Mouse (Mus musculus) cerebral cortex, adult 2 months (tissue): Measurements from ENCODE around the gene Kif1b.

ENCODE experiments used
- WGBS: fragments of 180-500 bp; shearing (Covaris S2); methylation state at CpG from one replicate; pipeline ENCODE4 v1.1.7; 2018; 5-methylcytosine and 5-hydroxymethylcytosine counted together

Gene Kif1b

GRCm38 (mm10) chr4:149171581-149171981 lies 135.9 kb downstream of the Kif1b start:
- WGBS: 49% methylated on average over 5 of the region's 5 CpGs

GRCm38 (mm10) chr4:149170394-149170931 lies 137.0 kb downstream of the Kif1b start:
- 62% methylated on average over 7 of the region's 7 CpGs for WGBS

- WGBS: 74% methylated on average over 8 of the region's 8 CpGs
Observed at GRCm38 (mm10) chr4:149169926-149170325, 137.6 kb downstream of the Kif1b start.

- WGBS: 69% methylated on average over 2 of the region's 2 CpGs
Observed at GRCm38 (mm10) chr4:149168016-149168415, 139.5 kb downstream of the Kif1b start.

- 1% methylated on average over 27 of the region's 27 CpGs for WGBS
Observed at GRCm38 (mm10) chr4:149166957-149167611, 140.4 kb downstream of the Kif1b start.

GRCm38 (mm10) chr4:149166215-149166946 lies 141.1 kb downstream of the Kif1b start, which contains the start of gene Pgd:
Gene Pgd (minus strand): TSS chr4:149166771.
- WGBS: under 1% methylated on average over 59 of the region's 59 CpGs

- 51% methylated on average over 5 of the region's 5 CpGs for WGBS
Observed at GRCm38 (mm10) chr4:149164150-149164549, 143.3 kb downstream of the Kif1b start.

GRCm38 (mm10) chr4:149163196-149163595 lies 144.3 kb downstream of the Kif1b start:
- 64% methylated on average over 1 of the region's 1 CpGs for WGBS

- WGBS: 95% methylated on average over 6 of the region's 6 CpGs
Observed at GRCm38 (mm10) chr4:149161166-149161565, 146.3 kb downstream of the Kif1b start.

GRCm38 (mm10) chr4:149159891-149160290 lies 147.6 kb downstream of the Kif1b start:
- 85% methylated on average over 13 of the region's 13 CpGs for WGBS

GRCm38 (mm10) chr4:149159203-149159602 lies 148.3 kb downstream of the Kif1b start:
- 80% methylated on average over 2 of the region's 2 CpGs for WGBS

- WGBS: 92% methylated on average over 8 of the region's 8 CpGs
Observed at GRCm38 (mm10) chr4:149157415-149157973, 150.0 kb downstream of the Kif1b start.

GRCm38 (mm10) chr4:149155711-149156110 lies 151.8 kb downstream of the Kif1b start:
- 89% methylated on average over 6 of the region's 6 CpGs for WGBS

GRCm38 (mm10) chr4:149154859-149155258 lies 152.6 kb downstream of the Kif1b start:
- 99% methylated on average over 7 of the region's 7 CpGs for WGBS

- WGBS: 94% methylated on average over 11 of the region's 11 CpGs
Observed at GRCm38 (mm10) chr4:149150721-149151120, 156.8 kb downstream of the Kif1b start.

- 72% methylated on average over 11 of the region's 11 CpGs for WGBS
Observed at GRCm38 (mm10) chr4:149150256-149150655, 157.2 kb downstream of the Kif1b start.

GRCm38 (mm10) chr4:149149611-149150010 lies 157.9 kb downstream of the Kif1b start:
- WGBS: 79% methylated on average over 7 of the region's 7 CpGs

- WGBS: 82% methylated on average over 9 of the region's 9 CpGs
Observed at GRCm38 (mm10) chr4:149149196-149149595, 158.3 kb downstream of the Kif1b start.

GRCm38 (mm10) chr4:149148084-149148483 lies 159.4 kb downstream of the Kif1b start:
- WGBS: 77% methylated on average over 4 of the region's 4 CpGs

- 85% methylated on average over 7 of the region's 7 CpGs for WGBS
Observed at GRCm38 (mm10) chr4:149147528-149147927, 160.0 kb downstream of the Kif1b start.

GRCm38 (mm10) chr4:149145151-149145550 lies 162.3 kb downstream of the Kif1b start:
- 88% methylated on average over 4 of the region's 4 CpGs for WGBS

GRCm38 (mm10) chr4:149144459-149144858 lies 163.0 kb downstream of the Kif1b start:
- WGBS: 8% methylated on average over 3 of the region's 3 CpGs

- WGBS: 52% methylated on average over 4 of the region's 4 CpGs
Observed at GRCm38 (mm10) chr4:149143594-149143993, 163.9 kb downstream of the Kif1b start.
